Mouse (Mus musculus): ENCODE data around the gene Srpr. TPM values are rescaled to one million over a fixed set of nuclear protein-coding genes. Genes with fewer than 3 reads are reported as not detected.
A peak's percentile ranks its signal among the peaks of the same experiment; 100 is the strongest.

Srpr gene
- polyA plus RNA-seq, 1 experiment from 2014 or later, result 98.7 TPM

DNA sequence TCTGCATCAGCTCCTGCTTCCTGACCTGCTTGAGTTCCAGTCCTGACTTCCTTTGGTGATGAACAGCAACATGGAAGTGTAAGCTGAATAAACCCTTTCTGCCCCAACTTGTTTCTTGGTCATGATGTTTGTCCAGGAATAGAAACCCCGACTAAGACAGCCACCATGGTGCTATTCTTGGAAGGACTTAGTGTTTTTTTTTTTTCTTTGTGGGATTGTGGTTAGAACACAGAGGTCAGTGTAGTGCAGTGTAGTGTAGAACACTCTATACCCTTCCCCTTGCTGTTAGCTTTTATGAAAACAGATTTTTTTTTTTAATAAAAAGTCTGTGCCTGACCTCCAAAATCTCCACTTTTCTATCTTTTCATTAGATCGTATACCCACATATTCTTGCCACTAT is 17.1 kb upstream of the Srpr start:
- H3K4me2 ChIP-seq, result no peak overlapping the region
- H3K4me3 ChIP-seq (ENCODE audit: low read depth, low read length), result no peak overlapping the region
- H3K27me3 ChIP-seq (replicated peaks; ENCODE audit: control insufficient read depth, insufficient read depth, low read length), result no peaks in the 10 kb centered on the region
- H3K36me3 ChIP-seq (ENCODE audit: control insufficient read depth, insufficient read depth, low read length), result no peaks in the 10 kb centered on the region; the same call in 1 of the 2 replicates
- H3K27ac ChIP-seq (ENCODE audit: low read depth, low read length), result no peak overlapping the region
- H3K9ac ChIP-seq (ENCODE audit: low read depth, low read length), result no peak overlapping the region
- ATAC-seq (replicated peaks; ENCODE audit: low FRiP score) (no peak), DNase-seq (ENCODE audit: low spot score) (no peak)
- H3K9me3 ChIP-seq (ENCODE audit: control insufficient read depth, low read length), result no peaks in the 10 kb centered on the region
- WGBS, result 54% methylated on average over 2 of the region's 2 CpGs
- no peaks in the 10 kb centered on the region for H3K4me1 ChIP-seq (replicated peaks; ENCODE audit: control insufficient read depth, insufficient read depth, low read length)

DNA sequence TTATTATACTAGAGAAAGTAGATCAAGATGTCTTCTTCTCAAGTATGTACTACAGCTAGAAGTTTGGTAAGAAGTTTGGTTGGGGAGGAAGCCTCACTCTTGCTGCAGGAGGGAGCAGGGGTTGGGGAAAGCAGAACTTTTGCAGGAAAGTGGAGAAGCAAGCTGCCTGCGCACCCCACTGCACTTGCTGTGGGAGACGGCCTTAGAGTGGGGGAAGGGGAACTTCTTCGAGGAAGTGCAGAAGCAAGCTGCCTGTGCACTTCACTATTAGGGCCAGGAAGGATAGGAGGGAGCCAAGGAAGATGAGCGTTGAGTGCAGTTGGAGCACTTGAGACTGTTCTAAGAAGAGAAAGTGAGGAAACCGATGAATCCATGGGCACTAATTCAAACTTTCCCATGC is 16.6 kb upstream of the Srpr start:
- no peaks in the 10 kb centered on the region for H3K9me3 ChIP-seq (ENCODE audit: control insufficient read depth, low read length)
- no peaks in the 10 kb centered on the region; the same call in 1 of the 2 replicates for H3K36me3 ChIP-seq (ENCODE audit: control insufficient read depth, insufficient read depth, low read length)
- no peak overlapping the region for H3K9ac ChIP-seq (ENCODE audit: low read depth, low read length)
- H3K4me1 ChIP-seq (replicated peaks; ENCODE audit: control insufficient read depth, insufficient read depth, low read length), result no peaks in the 10 kb centered on the region
- H3K27ac ChIP-seq (ENCODE audit: low read depth, low read length), result no peak overlapping the region
- WGBS, result 36% methylated on average over 5 of the region's 5 CpGs
- H3K27me3 ChIP-seq (replicated peaks; ENCODE audit: control insufficient read depth, insufficient read depth, low read length), result no peaks in the 10 kb centered on the region
- H3K4me2 ChIP-seq, result no peak overlapping the region
- no peak overlapping the region for H3K4me3 ChIP-seq (ENCODE audit: low read depth, low read length)
- DNase-seq (ENCODE audit: low spot score) (no peak), ATAC-seq (replicated peaks; ENCODE audit: low FRiP score) (no peak)

DNA sequence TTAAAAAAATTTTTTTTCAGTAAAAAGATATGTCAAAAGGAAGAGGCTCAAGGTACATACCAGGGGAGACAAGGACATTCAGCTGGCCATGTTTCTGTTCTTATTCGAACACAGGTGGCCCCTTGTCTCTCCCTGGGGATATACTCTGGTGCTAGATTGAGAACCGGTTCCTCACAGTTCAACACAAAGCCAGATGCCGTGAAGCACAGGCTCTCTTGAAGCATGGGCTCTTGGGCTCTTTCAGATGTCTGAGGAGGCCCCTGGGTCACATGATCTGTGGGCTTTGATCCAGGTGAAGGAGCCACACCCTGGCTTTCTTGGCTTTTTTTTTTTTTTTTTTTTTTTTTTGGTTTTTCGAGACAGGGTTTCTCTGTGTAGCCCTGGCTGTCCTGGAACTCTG is 13.5 kb upstream of the Srpr start:
- no peak overlapping the region for H3K4me2 ChIP-seq
- H3K27me3 ChIP-seq (replicated peaks; ENCODE audit: control insufficient read depth, insufficient read depth, low read length), result no peaks in the 10 kb centered on the region
- ATAC-seq (replicated peaks; ENCODE audit: low FRiP score) (no peak), DNase-seq (ENCODE audit: low spot score) (no peak)
- no peak overlapping the region for H3K9ac ChIP-seq (ENCODE audit: low read depth, low read length)
- H3K4me1 ChIP-seq (replicated peaks; ENCODE audit: control insufficient read depth, insufficient read depth, low read length), result no peaks in the 10 kb centered on the region
- no peak overlapping the region for H3K27ac ChIP-seq (ENCODE audit: low read depth, low read length)
- H3K36me3 ChIP-seq (ENCODE audit: control insufficient read depth, insufficient read depth, low read length), result no peaks in the 10 kb centered on the region; the same call in 1 of the 2 replicates
- no peaks in the 10 kb centered on the region for H3K9me3 ChIP-seq (ENCODE audit: control insufficient read depth, low read length)
- WGBS, result 87% methylated on average over 4 of the region's 4 CpGs
- H3K4me3 ChIP-seq (ENCODE audit: low read depth, low read length), result no peak overlapping the region

DNA sequence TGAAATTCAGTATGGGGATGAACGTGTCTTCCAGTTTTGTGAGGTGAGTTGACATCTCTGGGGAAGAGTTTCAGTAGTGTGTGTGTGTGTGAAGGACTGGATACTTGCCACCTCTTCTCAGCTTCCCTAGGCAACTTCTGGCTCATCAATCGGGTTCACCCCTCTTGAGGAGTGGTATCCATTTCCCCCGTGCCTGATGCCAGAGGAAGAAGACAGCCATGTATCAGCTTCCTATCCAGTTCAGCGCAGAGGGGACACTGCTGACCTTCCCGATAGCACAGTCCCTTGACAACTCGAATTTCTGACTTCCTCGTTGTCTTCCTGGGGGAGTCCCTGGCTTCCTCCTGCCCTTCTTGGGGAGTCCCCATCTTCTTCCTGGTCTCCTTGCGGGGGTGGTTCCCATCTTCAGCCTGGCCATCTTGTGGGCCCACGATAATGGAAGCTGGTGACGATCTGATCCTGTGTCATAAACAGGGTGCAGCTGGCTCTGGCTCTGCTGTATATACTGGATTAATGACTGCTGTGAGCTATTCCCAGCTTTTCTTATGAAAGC is 12.5 kb upstream of the Srpr start:
- Histone ChIP-seq H3K27ac (ENCODE audit: low read depth, low read length) (no peak overlapping the region), H3K9me3 (ENCODE audit: control insufficient read depth, low read length) (no peaks in the 10 kb centered on the region), H3K9ac (ENCODE audit: low read depth, low read length) (no peak overlapping the region), H3K4me3 (ENCODE audit: low read depth, low read length) (no peak overlapping the region), H3K4me2 (no peak overlapping the region), H3K27me3 (replicated peaks; ENCODE audit: control insufficient read depth, insufficient read depth, low read length) (no peaks in the 10 kb centered on the region), H3K36me3 (ENCODE audit: control insufficient read depth, insufficient read depth, low read length) (no peaks in the 10 kb centered on the region; the same call in 1 of the 2 replicates), H3K4me1 (replicated peaks; ENCODE audit: control insufficient read depth, insufficient read depth, low read length) (no peaks in the 10 kb centered on the region)
- WGBS, result 78% methylated on average over 10 of the region's 10 CpGs
- DNase-seq (ENCODE audit: low spot score) (no peak), ATAC-seq (replicated peaks; ENCODE audit: low FRiP score) (no peak)

DNA sequence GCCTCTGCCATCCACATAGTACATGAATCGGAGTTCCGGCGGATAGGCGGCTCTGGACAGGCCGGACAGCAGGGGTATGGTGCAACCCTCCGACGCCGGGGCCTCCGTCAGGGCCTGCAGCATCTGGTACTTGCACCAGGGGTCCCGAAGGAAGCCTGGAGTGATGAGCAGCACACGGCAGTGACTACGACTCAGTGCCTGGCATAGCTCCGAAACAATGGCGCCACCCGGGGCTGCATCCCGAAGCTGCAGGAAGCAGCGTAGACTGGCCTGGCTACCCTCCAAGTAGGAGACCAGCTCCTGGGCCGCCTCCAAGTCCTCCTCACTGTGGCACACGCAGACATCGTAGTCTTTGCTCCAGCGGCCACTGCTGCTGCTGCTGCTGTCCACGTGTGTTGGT is 11.3 kb upstream of the Srpr start:
- no peaks in the 10 kb centered on the region; the same call in 1 of the 2 replicates for H3K36me3 ChIP-seq (ENCODE audit: control insufficient read depth, insufficient read depth, low read length)
- H3K4me1 ChIP-seq (replicated peaks; ENCODE audit: control insufficient read depth, insufficient read depth, low read length), result no peaks in the 10 kb centered on the region
- H3K9ac ChIP-seq (ENCODE audit: low read depth, low read length), result no peak overlapping the region
- no peaks in the 10 kb centered on the region for H3K9me3 ChIP-seq (ENCODE audit: control insufficient read depth, low read length)
- ATAC-seq (replicated peaks; ENCODE audit: low FRiP score) (no peak), DNase-seq (ENCODE audit: low spot score) (no peak)
- H3K27me3 ChIP-seq (replicated peaks; ENCODE audit: control insufficient read depth, insufficient read depth, low read length), result no peaks in the 10 kb centered on the region
- H3K4me3 ChIP-seq (ENCODE audit: low read depth, low read length), result no peak overlapping the region
- H3K4me2 ChIP-seq, result no peak overlapping the region
- WGBS, result 87% methylated on average over 22 of the region's 22 CpGs
- H3K27ac ChIP-seq (ENCODE audit: low read depth, low read length), result no peak overlapping the region

DNA sequence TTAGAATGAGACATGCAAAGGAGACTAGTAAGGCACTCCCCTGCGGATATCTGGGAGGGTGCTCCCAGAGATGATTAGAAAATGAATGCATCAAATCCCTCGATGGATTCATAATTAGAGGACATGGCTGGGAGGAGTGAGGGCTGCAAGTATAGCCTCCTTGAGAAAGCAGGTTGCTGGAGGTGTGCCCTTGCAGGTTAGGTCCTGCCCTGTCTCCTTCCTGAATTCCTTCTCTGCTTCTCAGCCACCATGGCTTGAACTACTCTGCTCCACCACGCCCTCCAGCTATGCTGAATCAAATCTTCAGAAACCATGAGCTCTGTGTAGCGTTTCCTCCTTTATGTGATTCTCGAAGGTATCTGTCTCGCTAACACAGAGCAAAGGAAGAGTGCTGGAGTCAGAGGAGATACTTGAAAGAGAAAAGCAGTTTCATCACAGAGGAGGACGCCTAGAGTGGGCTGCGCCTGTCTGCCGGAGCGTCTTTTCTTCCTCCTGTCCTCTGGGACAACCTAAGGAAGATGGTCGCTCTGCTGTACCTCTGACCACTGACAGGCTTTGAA is 6.9 kb upstream of the Srpr start:
- H3K36me3 ChIP-seq (ENCODE audit: control insufficient read depth, insufficient read depth, low read length), result no peaks in the 10 kb centered on the region
- no peak overlapping the region for H3K4me3 ChIP-seq (ENCODE audit: low read depth, low read length)
- no peaks in the 10 kb centered on the region for H3K27me3 ChIP-seq (replicated peaks; ENCODE audit: control insufficient read depth, insufficient read depth, low read length)
- no peak overlapping the region for H3K9ac ChIP-seq (ENCODE audit: low read depth, low read length)
- no peak for ATAC-seq (replicated peaks; ENCODE audit: low FRiP score)
- no peaks in the 10 kb centered on the region for H3K4me1 ChIP-seq (replicated peaks; ENCODE audit: control insufficient read depth, insufficient read depth, low read length)
- 80% methylated on average over 11 of the region's 11 CpGs for WGBS
- H3K4me2 ChIP-seq, result no peak overlapping the region
- no peaks in the 10 kb centered on the region for H3K9me3 ChIP-seq (ENCODE audit: control insufficient read depth, low read length)
- no peak overlapping the region for H3K27ac ChIP-seq (ENCODE audit: low read depth, low read length)
- no peak for DNase-seq (ENCODE audit: low spot score)

DNA sequence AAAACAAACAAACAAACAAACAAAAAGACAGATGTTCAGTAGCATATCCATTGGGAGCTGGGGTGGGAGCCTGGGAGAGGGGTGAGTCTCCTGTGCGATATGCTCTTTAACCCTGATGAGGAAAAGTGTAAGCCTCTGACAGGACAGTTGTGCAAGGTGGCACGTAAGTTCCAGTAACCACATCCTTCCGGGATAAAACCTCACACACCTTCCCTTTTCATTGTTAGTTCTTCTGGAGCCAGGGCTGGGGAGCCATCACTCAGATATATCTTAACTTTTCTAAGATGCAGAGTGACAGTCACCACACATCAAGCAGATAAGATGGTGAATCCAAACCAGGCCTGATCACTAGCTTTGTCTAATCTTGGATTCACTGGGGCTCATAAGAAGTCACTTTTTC is 5.9 kb upstream of the Srpr start:
- Histone ChIP-seq H3K36me3 (ENCODE audit: control insufficient read depth, insufficient read depth, low read length) (no peaks in the 10 kb centered on the region), H3K4me3 (ENCODE audit: low read depth, low read length) (no peak overlapping the region), H3K9ac (ENCODE audit: low read depth, low read length) (no peak overlapping the region), H3K4me2 (no peak overlapping the region), H3K27me3 (replicated peaks; ENCODE audit: control insufficient read depth, insufficient read depth, low read length) (no peaks in the 10 kb centered on the region), H3K4me1 (replicated peaks; ENCODE audit: control insufficient read depth, insufficient read depth, low read length) (0 out of 2 replicates have a peak, but pooled peaks cover 4% of the 10 kb centered on the region), H3K9me3 (ENCODE audit: control insufficient read depth, low read length) (no peaks in the 10 kb centered on the region), H3K27ac (ENCODE audit: low read depth, low read length) (no peak overlapping the region)
- WGBS, result 77% methylated on average over 3 of the region's 3 CpGs
- ATAC-seq (replicated peaks; ENCODE audit: low FRiP score), result no peak
- DNase-seq (ENCODE audit: low spot score), result no peak

DNA sequence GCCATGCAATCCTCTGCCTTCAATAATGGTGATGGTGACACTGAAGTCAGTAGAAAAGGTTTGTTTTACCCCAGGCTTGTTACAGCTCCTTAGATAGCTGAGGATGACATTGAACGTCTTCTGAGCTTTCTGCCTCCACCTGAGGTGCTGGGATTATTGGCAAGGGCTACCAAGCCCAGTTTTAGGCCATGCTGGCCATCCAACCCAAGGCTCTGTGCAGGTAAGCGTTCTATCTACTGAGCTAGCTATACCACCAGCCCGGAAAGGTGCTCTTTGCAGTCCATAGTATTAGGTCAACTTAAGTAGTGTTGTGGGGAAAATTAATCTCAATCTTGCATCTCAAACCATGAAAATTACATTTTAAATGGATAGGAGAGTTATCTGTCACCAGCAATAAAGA is 2.4 kb upstream of the Srpr start:
- no peaks in the 10 kb centered on the region for H3K36me3 ChIP-seq (ENCODE audit: control insufficient read depth, insufficient read depth, low read length)
- DNase-seq (ENCODE audit: low spot score) (no peak), ATAC-seq (replicated peaks; ENCODE audit: low FRiP score) (no peak)
- H3K4me2 ChIP-seq, result no peak overlapping the region
- H3K4me3 ChIP-seq (ENCODE audit: low read depth, low read length), result no peak overlapping the region
- 86% methylated on average over 3 of the region's 3 CpGs for WGBS
- H3K9me3 ChIP-seq (ENCODE audit: control insufficient read depth, low read length), result no peaks in the 10 kb centered on the region
- H3K27ac ChIP-seq (ENCODE audit: low read depth, low read length), result no peak overlapping the region
- H3K4me1 ChIP-seq (replicated peaks; ENCODE audit: control insufficient read depth, insufficient read depth, low read length), result peaks cover 10% of the 10 kb centered on the region
- H3K9ac ChIP-seq (ENCODE audit: low read depth, low read length), result no peak overlapping the region
- H3K27me3 ChIP-seq (replicated peaks; ENCODE audit: control insufficient read depth, insufficient read depth, low read length), result no peaks in the 10 kb centered on the region

DNA sequence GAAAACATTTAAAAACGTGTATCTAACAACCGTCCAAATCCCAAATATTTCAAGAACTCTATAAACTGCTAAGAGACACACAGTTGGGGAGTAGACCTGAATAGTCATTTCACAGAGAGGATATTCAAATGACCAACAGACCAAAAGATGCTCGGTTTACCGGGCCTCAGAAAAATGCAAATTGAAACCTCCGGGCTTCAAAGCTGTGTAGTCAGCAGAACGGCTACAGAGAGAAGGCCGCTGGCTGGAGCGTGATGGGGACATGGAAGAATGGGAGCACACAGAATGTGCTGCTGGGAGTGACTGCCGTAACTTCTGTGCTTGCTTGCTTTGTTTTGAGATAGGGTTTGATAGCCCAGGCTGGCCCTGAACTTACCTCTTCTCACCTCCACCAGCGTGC is 1.6 kb upstream of the Srpr start:
- no peaks in the 10 kb centered on the region for H3K36me3 ChIP-seq (ENCODE audit: control insufficient read depth, insufficient read depth, low read length)
- no peak overlapping the region for H3K9ac ChIP-seq (ENCODE audit: low read depth, low read length)
- no peak overlapping the region; the same call in 1 of the 2 replicates for H3K4me3 ChIP-seq (ENCODE audit: low read depth, low read length)
- H3K4me2 ChIP-seq, result peak overlapping the region; percentile 93; the same call in 1 of the 2 replicates
- DNase-seq (ENCODE audit: low spot score), result no peak
- H3K9me3 ChIP-seq (ENCODE audit: control insufficient read depth, low read length), result no peaks in the 10 kb centered on the region
- no peaks in the 10 kb centered on the region for H3K27me3 ChIP-seq (replicated peaks; ENCODE audit: control insufficient read depth, insufficient read depth, low read length)
- peaks cover 13% of the 10 kb centered on the region for H3K4me1 ChIP-seq (replicated peaks; ENCODE audit: control insufficient read depth, insufficient read depth, low read length)
- ATAC-seq (replicated peaks; ENCODE audit: low FRiP score), result no peak
- no peak overlapping the region for H3K27ac ChIP-seq (ENCODE audit: low read depth, low read length)
- WGBS, result 82% methylated on average over 10 of the region's 10 CpGs

Measured in liver, embryonic 11.5 days (tissue).